Mouse (Mus musculus): ENCODE measurements around the gene Terf2.

DNA sequence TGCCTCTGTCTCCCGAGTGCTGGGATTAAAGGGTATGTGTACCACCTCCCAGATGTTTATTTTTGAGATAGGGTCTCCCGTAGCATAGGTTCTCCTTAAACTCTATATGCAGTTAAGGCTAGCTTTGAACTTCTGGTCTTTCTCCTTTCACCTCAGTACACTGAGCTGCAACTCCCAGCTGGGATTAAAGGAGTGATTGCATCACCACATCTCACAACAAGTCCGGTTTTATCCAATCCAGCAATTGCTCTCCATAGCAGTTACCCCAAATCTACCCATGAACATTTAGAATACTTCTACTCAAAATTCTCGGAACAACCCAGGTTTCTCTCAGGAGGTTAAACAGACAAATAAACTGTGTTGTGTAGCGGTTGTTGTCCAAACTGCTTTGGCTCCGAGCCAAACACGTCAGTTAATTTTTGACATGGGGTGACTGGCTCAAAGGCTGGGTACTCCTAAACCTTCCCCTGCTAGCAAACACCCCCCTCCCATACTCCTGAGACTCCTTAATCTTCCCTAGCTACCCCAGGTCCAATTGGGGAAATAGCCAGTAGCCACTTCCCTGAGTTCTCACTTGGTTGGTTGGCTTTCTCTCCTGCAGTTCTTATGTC is 25.4 kb upstream of the Terf2 start:
- no peak for TF ChIP-seq POLR2A (IDR thresholded peaks at IDR 0.05; ENCODE audit: low read depth, low read length)
- no peak for TF ChIP-seq CTCF (IDR thresholded peaks at IDR 0.05; ENCODE audit: borderline replicate concordance, insufficient read depth, low read length)
